Mouse (Mus musculus): Measurements from ENCODE around the gene Lypd6b. TPM values are rescaled to one million over a fixed set of nuclear protein-coding genes. Genes with fewer than 3 reads are reported as not detected.
A peak's percentile ranks its signal among the peaks of the same experiment; 100 is the strongest.

Lypd6b gene
- total and polyA plus RNA-seq, 2 experiments from 2014 or later = 13.9 to 21.8 TPM

DNA sequence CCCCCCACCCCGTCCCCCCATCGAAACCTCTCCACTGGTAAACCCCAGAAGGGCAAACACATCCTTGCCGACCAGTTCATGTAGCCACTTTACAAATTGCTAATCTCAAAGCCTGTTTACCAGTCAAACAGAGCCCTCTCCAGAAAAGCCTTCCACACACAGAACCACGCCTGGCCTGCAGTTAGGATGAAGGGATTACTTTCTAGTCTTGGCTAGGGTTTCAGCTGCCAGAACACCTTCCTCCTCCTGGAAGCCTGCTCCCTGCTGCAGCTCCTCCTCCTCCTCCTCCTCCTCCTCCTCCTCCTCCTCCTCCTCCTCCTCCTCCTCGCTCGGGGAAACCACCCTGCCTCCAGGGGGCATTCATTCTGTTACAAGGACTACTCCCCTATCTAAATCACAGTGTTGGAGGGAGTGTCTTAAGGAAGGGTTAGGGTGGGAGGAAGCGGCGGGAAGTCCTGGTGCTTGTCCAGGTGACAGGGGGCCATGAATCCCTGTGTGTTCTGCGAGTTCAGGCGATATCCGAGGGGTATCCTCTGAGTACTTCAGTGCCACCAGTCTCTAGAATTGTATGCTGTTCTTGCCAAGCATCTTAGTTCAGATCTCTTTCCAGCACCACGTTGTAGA lies 73.6 kb downstream of the Lypd6b start:
- no peak for DNase-seq (ENCODE audit: low spot score)
- no peak for TF ChIP-seq CTCF (IDR thresholded peaks at IDR 0.05; ENCODE audit: low read depth)
- Histone ChIP-seq H3K36me3 (ENCODE audit: insufficient read depth, low read length) (no peaks in the 10 kb centered on the region), H3K4me1 (ENCODE audit: insufficient read depth, low read length) (no peaks in the 10 kb centered on the region; the same call in 1 of the 2 replicates), H3K9ac (replicated peaks; ENCODE audit: low read length) (no peak overlapping the region), H3K9me3 (ENCODE audit: low read length) (no peaks in the 10 kb centered on the region), H3K27ac (no peak overlapping the region), H3K4me3 (ENCODE audit: low read length) (no peak overlapping the region), H3K27me3 (ENCODE audit: insufficient read depth, low read length) (no peaks in the 10 kb centered on the region), H3K4me2 (ENCODE audit: low read depth, low read length) (no peak overlapping the region)
- WGBS = 35% methylated on average over 10 of the region's 12 CpGs
- no peak for ATAC-seq

DNA sequence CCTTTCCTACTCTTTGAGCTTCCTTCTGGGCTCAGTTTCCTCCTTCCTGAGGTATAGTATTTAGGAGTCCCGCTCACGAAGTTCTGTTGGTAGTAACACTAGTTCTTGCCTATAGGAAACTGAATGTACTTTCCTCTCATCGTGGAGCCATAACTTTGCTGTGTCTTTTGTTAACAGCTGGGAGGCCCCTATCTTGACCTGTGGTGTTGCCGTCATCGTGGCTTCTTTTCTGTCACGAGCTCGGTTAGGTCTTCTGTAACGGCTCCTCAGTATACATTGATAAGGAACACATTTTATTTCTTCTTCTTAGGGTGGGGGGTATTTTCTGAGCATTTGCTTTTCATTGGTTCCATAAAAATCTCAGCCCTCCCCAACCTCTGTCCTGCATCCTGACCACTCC lies 74.2 kb downstream of the Lypd6b start:
- H3K9ac ChIP-seq (replicated peaks; ENCODE audit: low read length) = no peak overlapping the region
- no peaks in the 10 kb centered on the region for H3K4me1 ChIP-seq (ENCODE audit: insufficient read depth, low read length)
- no peak overlapping the region for H3K27ac ChIP-seq
- H3K36me3 ChIP-seq (ENCODE audit: insufficient read depth, low read length) = no peaks in the 10 kb centered on the region
- ATAC-seq = no peak
- no peak for DNase-seq (ENCODE audit: low spot score)
- H3K4me3 ChIP-seq (ENCODE audit: low read length) = no peak overlapping the region
- 75% methylated on average over 8 of the region's 8 CpGs for WGBS
- H3K4me2 ChIP-seq (ENCODE audit: low read depth, low read length) = no peak overlapping the region
- H3K9me3 ChIP-seq (ENCODE audit: low read length) = no peaks in the 10 kb centered on the region
- no peak for TF ChIP-seq CTCF (IDR thresholded peaks at IDR 0.05; ENCODE audit: low read depth)
- H3K27me3 ChIP-seq (ENCODE audit: insufficient read depth, low read length) = no peaks in the 10 kb centered on the region

DNA sequence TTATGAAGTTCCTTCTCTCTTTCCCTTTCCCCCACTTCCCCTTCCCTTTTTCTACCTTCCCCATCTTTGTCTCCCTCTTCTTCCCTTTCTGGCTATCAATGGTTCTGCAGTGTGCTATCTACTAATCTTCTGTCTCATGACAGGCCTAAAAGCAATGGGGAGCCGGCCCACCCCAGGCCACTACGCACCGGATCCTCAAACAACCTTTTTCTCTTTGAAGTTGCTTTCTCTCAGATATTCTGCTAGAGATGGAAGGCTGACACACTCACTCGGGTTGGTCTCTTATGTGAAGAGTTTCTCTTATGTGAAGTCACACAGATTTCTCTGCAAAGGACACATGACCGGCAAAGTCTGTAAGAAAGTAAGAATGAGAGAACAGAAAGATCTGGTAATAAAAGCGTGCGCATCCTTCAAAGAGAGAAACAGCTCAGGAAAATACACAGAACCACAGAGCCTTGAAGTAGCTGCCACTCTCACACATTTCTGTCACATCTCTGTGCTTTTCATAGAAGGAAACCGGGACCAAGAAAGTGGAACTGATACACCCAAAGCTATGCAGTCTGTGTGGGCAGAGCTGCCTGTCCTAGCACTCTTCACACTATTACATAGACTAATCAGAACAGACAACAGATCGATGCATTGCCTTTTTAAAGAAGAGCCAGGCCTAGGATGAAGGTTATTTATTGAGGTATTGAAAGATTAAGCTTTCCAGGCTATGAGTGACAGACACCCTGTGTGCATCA lies 80.8 kb downstream of the Lypd6b start:
- DNase-seq (ENCODE audit: low spot score) = no peak
- no peaks in the 10 kb centered on the region for H3K9me3 ChIP-seq (ENCODE audit: low read length)
- 90% methylated on average over 9 of the region's 9 CpGs for WGBS
- no peak overlapping the region for H3K27ac ChIP-seq
- H3K9ac ChIP-seq (replicated peaks; ENCODE audit: low read length) = no peak overlapping the region
- H3K4me1 ChIP-seq (ENCODE audit: insufficient read depth, low read length) = no peaks in the 10 kb centered on the region
- H3K27me3 ChIP-seq (ENCODE audit: insufficient read depth, low read length) = no peaks in the 10 kb centered on the region
- TF ChIP-seq CTCF (IDR thresholded peaks at IDR 0.05; ENCODE audit: low read depth) = no peak
- H3K4me2 ChIP-seq (ENCODE audit: low read depth, low read length) = no peak overlapping the region
- H3K36me3 ChIP-seq (ENCODE audit: insufficient read depth, low read length) = no peaks in the 10 kb centered on the region
- no peak for ATAC-seq
- no peak overlapping the region for H3K4me3 ChIP-seq (ENCODE audit: low read length)

DNA sequence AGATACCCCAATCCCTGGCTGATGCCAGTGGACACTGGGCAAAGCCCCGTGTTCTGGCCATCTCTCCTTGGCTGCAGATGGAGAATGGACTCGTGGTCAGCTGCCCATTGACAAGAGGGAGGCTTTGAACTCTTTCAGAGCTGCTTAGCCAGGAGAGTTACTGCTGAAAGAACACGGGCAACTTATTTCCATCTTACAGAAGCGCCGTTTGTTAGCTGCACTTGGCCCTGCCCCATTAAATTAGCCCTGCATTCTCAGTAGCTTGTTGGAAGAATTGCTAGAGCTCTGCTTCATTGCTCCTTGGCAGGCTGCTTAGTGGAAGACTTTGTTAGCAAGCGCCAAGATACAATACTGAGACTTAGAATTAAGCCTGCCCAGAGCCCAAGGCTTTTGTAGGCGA lies 81.6 kb downstream of the Lypd6b start:
- peak; percentile 75 for ATAC-seq
- 48% methylated on average over 7 of the region's 7 CpGs for WGBS
- TF ChIP-seq CTCF (IDR thresholded peaks at IDR 0.05; ENCODE audit: low read depth) = no peak

DNA sequence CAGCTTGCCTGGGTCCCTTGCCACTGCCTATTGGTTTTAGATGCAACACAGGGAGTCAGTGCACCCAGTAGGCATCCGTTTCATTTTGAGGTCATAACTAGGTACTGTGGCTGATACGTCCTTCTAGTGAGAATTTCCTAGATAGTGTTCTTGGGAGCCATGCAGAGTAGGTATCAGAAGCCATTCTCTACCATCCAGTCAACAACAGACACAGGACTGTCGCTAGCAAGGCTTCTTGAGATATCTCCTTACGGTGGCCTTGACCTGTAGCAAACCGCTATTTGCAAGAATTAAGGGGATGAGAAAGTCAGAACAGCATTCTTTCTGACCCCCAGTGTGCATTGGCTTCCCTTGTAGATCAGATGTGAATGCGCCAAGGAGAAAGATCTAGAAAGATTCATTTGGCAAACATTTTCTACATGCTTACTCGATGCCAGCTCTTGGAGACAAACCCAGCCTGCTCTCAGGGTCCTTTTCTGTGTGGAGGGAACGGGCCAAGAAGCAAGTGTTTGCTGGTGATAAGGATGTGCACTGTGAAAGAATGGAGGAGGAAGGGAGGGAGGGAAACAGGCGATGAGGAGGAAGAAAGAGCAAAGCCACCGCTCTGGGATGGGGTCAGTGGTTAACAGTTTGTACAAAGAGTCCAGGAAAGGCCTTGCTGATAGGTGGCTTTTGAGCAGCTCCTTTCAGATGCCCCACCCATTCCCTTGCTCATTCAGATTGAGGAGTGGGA lies 82.5 kb downstream of the Lypd6b start:
- no peak overlapping the region for H3K27ac ChIP-seq
- ATAC-seq (no peak), DNase-seq (ENCODE audit: low spot score) (no peak)
- H3K4me2 ChIP-seq (ENCODE audit: low read depth, low read length) = no peak overlapping the region
- WGBS = 86% methylated on average over 10 of the region's 10 CpGs
- no peaks in the 10 kb centered on the region for H3K27me3 ChIP-seq (ENCODE audit: insufficient read depth, low read length)
- TF ChIP-seq CTCF (IDR thresholded peaks at IDR 0.05; ENCODE audit: low read depth) = no peak
- H3K9ac ChIP-seq (replicated peaks; ENCODE audit: low read length) = no peak overlapping the region
- no peak overlapping the region for H3K4me3 ChIP-seq (ENCODE audit: low read length)
- no peaks in the 10 kb centered on the region for H3K36me3 ChIP-seq (ENCODE audit: insufficient read depth, low read length)
- no peaks in the 10 kb centered on the region for H3K4me1 ChIP-seq (ENCODE audit: insufficient read depth, low read length)
- H3K9me3 ChIP-seq (ENCODE audit: low read length) = no peaks in the 10 kb centered on the region

More for the DNA sequence above, 81.6 kb downstream of the Lypd6b start:
- Histone ChIP-seq H3K36me3 (ENCODE audit: insufficient read depth, low read length) (no peaks in the 10 kb centered on the region), H3K4me2 (ENCODE audit: low read depth, low read length) (no peak overlapping the region), H3K27me3 (ENCODE audit: insufficient read depth, low read length) (no peaks in the 10 kb centered on the region), H3K4me3 (ENCODE audit: low read length) (no peak overlapping the region), H3K9ac (replicated peaks; ENCODE audit: low read length) (no peak overlapping the region), H3K4me1 (ENCODE audit: insufficient read depth, low read length) (no peaks in the 10 kb centered on the region), H3K9me3 (ENCODE audit: low read length) (no peaks in the 10 kb centered on the region), H3K27ac (no peak overlapping the region)
- peak; percentile 77 for DNase-seq (ENCODE audit: low spot score)

DNA sequence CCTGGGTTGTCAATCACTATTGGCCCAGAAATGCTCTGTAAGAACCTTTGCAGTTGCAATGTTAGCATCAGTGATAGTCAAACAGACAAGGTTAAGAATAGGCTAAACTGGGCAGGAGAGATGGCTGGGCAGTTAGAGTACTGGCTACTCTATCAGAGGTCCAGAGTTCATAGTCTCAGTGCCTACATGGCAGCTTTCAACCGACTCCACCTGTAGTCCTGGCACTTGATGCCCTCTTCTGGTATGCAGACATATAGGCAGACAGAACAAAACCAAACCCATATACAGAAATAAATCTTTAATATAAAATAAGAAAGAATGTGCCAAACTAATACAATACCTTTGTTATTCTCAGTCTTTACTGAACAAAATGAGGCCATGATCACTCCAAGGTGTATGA lies 83.5 kb downstream of the Lypd6b start:
- ATAC-seq (no peak), DNase-seq (ENCODE audit: low spot score) (no peak)
- 97% methylated on average over 1 of the region's 1 CpGs for WGBS
- Histone ChIP-seq H3K4me3 (ENCODE audit: low read length) (no peak overlapping the region), H3K36me3 (ENCODE audit: insufficient read depth, low read length) (no peaks in the 10 kb centered on the region), H3K4me2 (ENCODE audit: low read depth, low read length) (no peak overlapping the region), H3K9me3 (ENCODE audit: low read length) (no peaks in the 10 kb centered on the region), H3K4me1 (ENCODE audit: insufficient read depth, low read length) (no peaks in the 10 kb centered on the region), H3K27me3 (ENCODE audit: insufficient read depth, low read length) (no peaks in the 10 kb centered on the region), H3K27ac (no peak overlapping the region), H3K9ac (replicated peaks; ENCODE audit: low read length) (no peak overlapping the region)
- TF ChIP-seq CTCF (IDR thresholded peaks at IDR 0.05; ENCODE audit: low read depth) = no peak

All from hindbrain, postnatal 0 days (tissue).